Mouse (Mus musculus) MEL (cell line): ENCODE data around the gene Opa3. TPM values are rescaled to one million over a fixed set of nuclear protein-coding genes. Genes with fewer than 3 reads are reported as not detected.

Source experiments
- DNase-seq: peaks from one replicate; pipeline ENCODE4 v3.0.0; 2011; ENCODE audit warnings: low read depth, low spot score
- H3K27ac ChIP-seq: 2 replicates; pipeline ENCODE4 v1.5.1; 2012; ENCODE audit warnings: low read depth, mild to moderate bottlenecking, control low read depth, low read length, moderate library complexity; ENCODE audit not compliant: control insufficient read depth
- H3K27me3 ChIP-seq, 2 experiments: fragments of 150-350 bp in 1 of 2; sonication (generic) in 1 of 2; 2 replicates each; pipeline ENCODE4 v1.6.1; 2012; ENCODE audit warnings: low read length in 2 of 2, mild to moderate bottlenecking in 2 of 2, improper control_type of control experiment in 1 of 2, moderate library complexity in 1 of 2; ENCODE audit not compliant: insufficient read depth in 2 of 2, control insufficient read depth in 1 of 2
- H3K36me3 ChIP-seq, 2 experiments: 2 replicates each; pipeline ENCODE4 v1.6.1; 2012 to 2014; ENCODE audit warnings: low read length in 2 of 2, improper control_type of control experiment in 1 of 2, inconsistent platforms in 1 of 2, mild to moderate bottlenecking in 1 of 2; ENCODE audit not compliant: insufficient read depth in 2 of 2, control insufficient read depth in 1 of 2
- H3K4me1 ChIP-seq, 2 experiments: fragments of 150-350 bp in 1 of 2; sonication (generic) in 1 of 2; 2 replicates each; pipeline ENCODE4 v1.6.1; 2012; ENCODE audit warnings: low read length in 2 of 2, improper control_type of control experiment in 1 of 2, mild to moderate bottlenecking in 1 of 2; ENCODE audit not compliant: insufficient read depth in 2 of 2, control insufficient read depth in 1 of 2
- H3K4me3 ChIP-seq, 2 experiments: fragments of 150-350 bp in 1 of 2; sonication (generic) in 1 of 2; 2 replicates each; pipeline ENCODE4 v1.5.1; 2012; ENCODE audit warnings: low read depth in 2 of 2, low read length in 2 of 2, mild to moderate bottlenecking in 2 of 2, moderate library complexity in 2 of 2, control low read depth in 1 of 2, improper control_type of control experiment in 1 of 2; ENCODE audit not compliant: control insufficient read depth in 1 of 2, insufficient read depth in 1 of 2
- H3K79me2 ChIP-seq: 2 replicates; pipeline ENCODE4 v1.6.1; 2012; ENCODE audit warnings: mild to moderate bottlenecking, low read length, moderate library complexity; ENCODE audit not compliant: control insufficient read depth, poor library complexity, insufficient read depth
- H3K9ac ChIP-seq: 2 replicates; pipeline ENCODE4 v1.6.1; 2012; ENCODE audit warnings: low read depth, mild to moderate bottlenecking, control low read depth, low read length, moderate library complexity; ENCODE audit not compliant: control insufficient read depth, poor library complexity, severe bottlenecking
- H3K9me3 ChIP-seq: fragments of 150-350 bp; sonication (generic); replicated peaks from 2 replicates; pipeline ENCODE4 v1.6.1; 2012; ENCODE audit warnings: mild to moderate bottlenecking, low read length, improper control_type of control experiment, moderate library complexity; ENCODE audit not compliant: insufficient read depth
- BHLHE40 ChIP-seq: IDR thresholded peaks from 2 replicates; pipeline ENCODE4 v1.6.1; 2012; ENCODE audit warnings: low read depth, mild to moderate bottlenecking, inconsistent platforms, low read length, improper control_type of control experiment, borderline replicate concordance
- E2F4 ChIP-seq: IDR thresholded peaks from 2 replicates; pipeline ENCODE4 v1.6.1; 2011; ENCODE audit warnings: low read depth, low read length, improper control_type of control experiment, borderline replicate concordance
- EP300 ChIP-seq, 2 experiments: IDR thresholded peaks; 2 replicates each; pipeline ENCODE4 v1.6.1; 2011; ENCODE audit warnings: improper control_type of control experiment in 2 of 2, low read length in 2 of 2, low read depth in 1 of 2, mild to moderate bottlenecking in 1 of 2
- ETS1 ChIP-seq: IDR thresholded peaks from 2 replicates; pipeline ENCODE4 v1.6.1; 2012; ENCODE audit warnings: low read depth, mild to moderate bottlenecking, inconsistent platforms, low read length, improper control_type of control experiment, moderate library complexity
- HCFC1 ChIP-seq: IDR thresholded peaks from 2 replicates; pipeline ENCODE4 v1.6.1; 2012; ENCODE audit warnings: low read depth, mild to moderate bottlenecking, inconsistent platforms, low read length, improper control_type of control experiment, moderate library complexity
- JUND ChIP-seq: IDR thresholded peaks from 2 replicates; pipeline ENCODE4 v1.6.1; 2011; ENCODE audit warnings: low read depth, mild to moderate bottlenecking, improper control_type of control experiment, low read length
- MAFK ChIP-seq: IDR thresholded peaks from 2 replicates; pipeline ENCODE4 v1.6.1; 2011; ENCODE audit warnings: low read depth, mild to moderate bottlenecking, low read length, improper control_type of control experiment, borderline replicate concordance
- MAX ChIP-seq: IDR thresholded peaks from 2 replicates; pipeline ENCODE4 v1.6.1; 2011; ENCODE audit warnings: low read length, improper control_type of control experiment
- MAZ ChIP-seq: IDR thresholded peaks from 2 replicates; pipeline ENCODE4 v1.6.1; 2012; ENCODE audit warnings: low read depth, mild to moderate bottlenecking, inconsistent platforms, low read length, improper control_type of control experiment
- MEF2A ChIP-seq: IDR thresholded peaks from 2 replicates; pipeline ENCODE4 v1.6.1; 2014; ENCODE audit warnings: low read depth, mild to moderate bottlenecking, inconsistent platforms, low read length, improper control_type of control experiment; ENCODE audit not compliant: poor library complexity, insufficient replicate concordance, severe bottlenecking; ENCODE audit errors: extremely low read depth
- MYB ChIP-seq: IDR thresholded peaks from 2 replicates; pipeline ENCODE4 v1.6.1; 2011; ENCODE audit warnings: mild to moderate bottlenecking, low read depth, low read length, improper control_type of control experiment
- NELFE ChIP-seq: IDR thresholded peaks from 2 replicates; pipeline ENCODE4 v1.6.1; 2011; ENCODE audit warnings: low read depth, low read length, improper control_type of control experiment
- POLR2AphosphoS5 ChIP-seq: IDR thresholded peaks from 2 replicates; pipeline ENCODE4 v1.6.1; 2012; ENCODE audit warnings: low read depth, borderline replicate concordance, mild to moderate bottlenecking, inconsistent platforms, low read length, moderate library complexity, mixed read lengths
- RAD21 ChIP-seq: IDR thresholded peaks from 2 replicates; pipeline ENCODE4 v1.6.1; 2011; ENCODE audit warnings: mild to moderate bottlenecking, low read depth, low read length, improper control_type of control experiment
- SMC3 ChIP-seq: IDR thresholded peaks from 2 replicates; pipeline ENCODE4 v1.6.1; 2011; ENCODE audit warnings: low read depth, low read length, improper control_type of control experiment
- TBP ChIP-seq: IDR thresholded peaks from 2 replicates; pipeline ENCODE4 v1.8.0; 2011; ENCODE audit warnings: low read depth, low read length, improper control_type of control experiment
- USF1 ChIP-seq: IDR thresholded peaks from 2 replicates; pipeline ENCODE4 v1.6.1; 2014; ENCODE audit warnings: low read depth, mild to moderate bottlenecking, inconsistent platforms, low read length, improper control_type of control experiment, moderate library complexity
- polyA plus RNA-seq, 2 experiments: library from polyadenylated mRNA; stranded (reverse) in 1 of 2; unstranded in 1 of 2; fragments of >175 nt in 1 of 2; fragments of >200 nt in 1 of 2; gene quantifications; 2 replicates each; pipeline versions ENCODE4 v1.2.1 to v1.2.4; 2012; ENCODE audit warnings: low replicate concordance in 2 of 2, low read depth in 1 of 2; ENCODE audit not compliant: insufficient read length in 2 of 2, insufficient read depth in 1 of 2, missing spikeins in 1 of 2
- total RNA-seq: library from RNA; depleted of rRNA; stranded (reverse); fragments of 300-350 nt; gene quantifications from 2 replicates; pipeline ENCODE4 v1.2.3, GENCODE M21; 2012

Opa3 gene
- total and polyA plus RNA-seq, 3 experiments, result 18.5 to 85.4 (median 37.2) TPM

- no peak overlapping the region for H3K4me3 ChIP-seq
- no peak overlapping the region for H3K9ac ChIP-seq
- peaks cover 4 to 14% of the 10 kb centered on the region in 2 experiments; a peak in 3 of 4 replicates for H3K36me3 ChIP-seq
- no peaks in the 10 kb centered on the region for H3K27me3 ChIP-seq
- TF ChIP-seq MAX, result no peak
- TF ChIP-seq RAD21, result no peak
- TF ChIP-seq BHLHE40, result no peak
- TF ChIP-seq MYB, result no peak
- TF ChIP-seq POLR2AphosphoS5, result no peak
- TF ChIP-seq ETS1, result no peak
- TF ChIP-seq E2F4, result no peak
- no peak for TF ChIP-seq TBP
- no peak for TF ChIP-seq MEF2A
- TF ChIP-seq HCFC1, result no peak
- TF ChIP-seq USF1, result no peak
- TF ChIP-seq NELFE, result no peak
- no peak for TF ChIP-seq JUND
- H3K4me1 ChIP-seq, result peaks cover 0 to 16% of the 10 kb centered on the region in 2 experiments; a peak in 3 of 4 replicates
- DNase-seq, result no peak
- no peaks in the 10 kb centered on the region for H3K9me3 ChIP-seq
- no peak overlapping the region; the same call in 1 of the 2 replicates for H3K27ac ChIP-seq
- no peaks in the 10 kb centered on the region for H3K79me2 ChIP-seq
Observed at GRCm38 (mm10) chr7:19247511-19247910, 19.4 kb downstream of the Opa3 start.

- no peaks in the 10 kb centered on the region for H3K9me3 ChIP-seq
- H3K9ac ChIP-seq, result no peak overlapping the region
- no peaks in the 10 kb centered on the region for H3K79me2 ChIP-seq
- peaks cover 0 to 6% of the 10 kb centered on the region in 2 experiments; a peak in 2 of 4 replicates for H3K4me1 ChIP-seq
- TF ChIP-seq RAD21, result no peak
- no peak for TF ChIP-seq MAZ
- no peak for TF ChIP-seq MAX
- TF ChIP-seq USF1, result no peak
- no peak for TF ChIP-seq SMC3
- TF ChIP-seq HCFC1, result no peak
- TF ChIP-seq EP300 (IDR thresholded peaks at IDR 0.05; ENCODE audit: low read depth in 1 of 2, low read length in 2 of 2), result no peak
- no peak for TF ChIP-seq MAFK
- DNase-seq, result no peak
- H3K36me3 ChIP-seq, result peaks cover 0 to 2% of the 10 kb centered on the region in 2 experiments; a peak in 3 of 4 replicates
- no peak overlapping the region for H3K4me3 ChIP-seq
- no peak overlapping the region for H3K27ac ChIP-seq
- no peaks in the 10 kb centered on the region for H3K27me3 ChIP-seq
Observed at GRCm38 (mm10) chr7:19252078-19252477, 23.9 kb downstream of the Opa3 start.
